Mouse (Mus musculus) naive thymus-derived CD4-positive, alpha-beta T cell, adult 5 months (primary cell): ENCODE results near the gene Sltm. TPM values are rescaled to one million over a fixed set of nuclear protein-coding genes. Genes with fewer than 3 reads are reported as not detected.

ENCODE experiments used
- polyA plus RNA-seq: library from polyadenylated mRNA; unstranded; fragments of 100-300 nt; shearing (Covaris generic); gene quantifications from one replicate; pipeline ENCODE4 v1.2.1, GENCODE M21; 2017

The Sltm gene
- polyA plus RNA-seq = 146 TPM

DNA sequence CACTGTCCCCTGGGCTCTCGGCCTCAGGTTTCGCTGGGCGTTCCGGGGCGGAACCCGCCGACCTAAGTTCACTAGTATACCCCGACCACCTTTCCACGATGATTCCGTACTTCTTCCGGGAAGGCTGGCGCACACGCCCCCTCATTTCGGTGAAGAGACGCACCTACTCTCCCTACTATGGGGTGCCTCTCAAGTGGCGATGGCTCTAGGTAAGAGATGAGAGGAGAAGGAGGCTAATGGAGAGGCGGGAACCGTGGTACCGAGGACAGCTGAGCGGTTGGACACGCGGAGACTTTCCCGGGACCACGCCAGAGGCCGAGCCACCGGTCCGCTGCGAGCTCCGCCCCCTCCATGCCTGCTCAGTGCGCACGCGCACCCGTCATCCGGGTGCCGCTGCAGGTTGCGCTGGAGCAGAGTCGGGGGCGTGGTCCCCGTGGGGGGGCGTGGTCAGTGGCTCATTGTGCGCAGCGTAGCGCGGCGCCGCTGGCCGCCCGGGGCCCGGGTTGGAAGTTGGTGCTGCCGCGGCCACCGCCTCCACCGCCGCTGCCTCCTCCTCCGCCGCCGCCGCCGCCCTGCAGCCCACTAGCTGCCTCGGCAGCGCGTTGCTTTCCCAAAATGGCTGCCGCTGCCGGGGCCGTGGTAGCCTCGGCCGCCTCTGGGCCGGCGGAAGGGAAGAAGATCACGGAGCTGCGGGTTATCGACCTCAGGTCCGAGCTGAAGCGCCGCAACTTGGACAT, at the start of gene Sltm:
Gene Sltm, plus strand, starts transcription at position 450 of the 737 bp plus-strand sequence.

DNA sequence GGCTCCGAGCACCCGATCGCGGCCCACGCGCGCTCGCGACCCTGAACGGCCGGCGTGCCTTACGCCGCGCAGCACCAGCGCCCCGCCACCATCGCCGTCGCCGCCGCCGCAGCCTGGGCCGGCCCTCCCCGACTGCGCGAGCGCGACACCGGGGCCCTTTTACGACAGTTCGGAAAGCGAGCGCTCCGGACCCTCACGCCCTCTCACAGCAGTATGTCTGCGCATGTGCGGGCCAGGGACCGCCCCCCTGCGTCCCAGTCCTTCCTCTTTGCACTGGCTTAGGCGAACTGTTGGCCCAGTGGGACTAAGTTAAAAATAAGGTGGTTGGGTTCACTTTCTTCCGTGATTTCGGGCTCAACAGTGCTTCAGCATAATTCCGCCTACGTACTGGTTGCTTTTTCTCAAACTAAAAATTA, 38.9 kb upstream of the Sltm start, which contains the start of gene Rnf111:
Gene Rnf111, minus strand, starts transcription at position 100 of the 416 bp plus-strand sequence.

Other genes starting within 250 kb of the Sltm start
- 0.30 TPM for gene Ccnb2, start 121.2 kb upstream of the Sltm start, polyA plus RNA-seq
- 53.4 TPM for gene Rnf111, start 39.0 kb upstream of the Sltm start, polyA plus RNA-seq
- gene Gm10642, start 113.5 kb downstream of the Sltm start, polyA plus RNA-seq = 2.6 TPM
- 90.7 TPM for gene Mindy2, start 114.4 kb downstream of the Sltm start, polyA plus RNA-seq
- gene Adam10, start 136.2 kb downstream of the Sltm start, polyA plus RNA-seq = 62.4 TPM